ENCODE assay signal across 13 mouse cellular contexts in genomic region chr3:105653544-105654380, GRCm38 (mm10). TPM values are rescaled to one million over a fixed set of nuclear protein-coding genes. Genes with fewer than 3 reads are reported as not detected.
A peak's percentile ranks its signal among the peaks of the same experiment; 100 is the strongest.
DNase-seq lines count a peak whose midpoint lies in the region; TF ChIP-seq lines count a peak whose summit lies in the region.
"Had no signal": no experiment of that assay in that cellular context is flagged by ENCODE, and none has a peak within 500 bp of the region (broad histone marks: within the 10 kb centered on the region; RNA-seq: fewer than 3 reads in every experiment).

No protein-coding gene starts in this region.

- TF ChIP-seq POLR2A in brain, embryonic 14.5 days (IDR thresholded peaks at IDR 0.05; ENCODE audit: borderline replicate concordance, extremely low read depth, insufficient read depth, insufficient read length, poor library complexity, severe bottlenecking): no peak

- no peak for TF ChIP-seq CTCF in layer of hippocampus, adult 2 months (conservative IDR thresholded peaks at IDR 0.05)
- no peak for TF ChIP-seq CTCF in brain, embryonic 14.5 days (IDR thresholded peaks at IDR 0.05; ENCODE audit: borderline replicate concordance, extremely low read depth, insufficient read depth, insufficient read length)

- peak overlapping the region; percentile 69 for H3K27ac ChIP-seq in layer of hippocampus, adult 2 months
- H3K27ac ChIP-seq: heart, adult 2 months; kidney, embryonic 15.5 days; macrophage; neural tube, embryonic 12.5 days had no signal

- peak in 1 of 2 experiments; percentile 40 for DNase-seq in layer of hippocampus, adult 2 months (ENCODE audit: low spot score in 2 of 2)
- no peak for DNase-seq in layer of hippocampus, postnatal 36 days
- DNase-seq in brain, embryonic 14.5 days (ENCODE audit: low read depth): peak; percentile 25
- peak; percentile 73 to 83 for DNase-seq in cerebellum, adult 18-20 months
- peak; percentile 19 for DNase-seq in fibroblast of lung, adult 2 months (ENCODE audit: low read depth)
- DNase-seq in urinary bladder, adult 18-20 months (ENCODE audit: low spot score in 2 of 2): no peak
- no peak for DNase-seq in urinary bladder, postnatal 10 days (ENCODE audit: low spot score)
- DNase-seq: heart, adult 2 months; heart, postnatal 14 days; liver, postnatal 0 days had no signal

- H3K4me3 ChIP-seq in layer of hippocampus, adult 2 months: no peak overlapping the region
- H3K4me3 ChIP-seq: heart, adult 2 months; kidney, embryonic 15.5 days; neural tube, embryonic 12.5 days had no signal

RNA-seq across cellular contexts. Expression of gene Ddx20, which starts 33.6 kb away (rescaled TPM):
- total RNA-seq in layer of hippocampus, adult 2 months (2021): 10 to 100 TPM; 12.5 to 12.9 TPM
- total RNA-seq in layer of hippocampus, postnatal 36 days (2021): 10 to 100 TPM; 11.1 to 11.9 TPM
- 19.5 and 19.9 TPM in 2 replicates for polyA plus RNA-seq in brain, embryonic 14.5 days (2012; rRNA removed)

RNA-seq across cellular contexts. Expression of gene Inka2, which starts 50.6 kb away (rescaled TPM):
- 10 to 100 TPM; 74.1 to 74.9 TPM for total RNA-seq in layer of hippocampus, adult 2 months (2021)
- 10 to 100 TPM; 70.4 to 75.5 TPM for total RNA-seq in layer of hippocampus, postnatal 36 days (2021)
- 3.6 and 7.4 TPM in 2 replicates for polyA plus RNA-seq in brain, embryonic 14.5 days (2012; rRNA removed)

Comparison
In these comparisons a context has a peak if more than half of its experiments do, and no peak if none do; other contexts are left out.
1. DNase-seq: peak in brain, embryonic 14.5 days (single experiment), cerebellum, adult 18-20 months (2 of 2) and fibroblast of lung, adult 2 months (single experiment); none in layer of hippocampus, postnatal 36 days (0 of 2), urinary bladder, adult 18-20 months (0 of 2) and urinary bladder, postnatal 10 days (single experiment).